Mouse (Mus musculus) CD4-positive helper T cell, adult 2 months (primary cell): ENCODE data around the gene Atxn3.
"Not testable (repeated sequence)": the region's sequence is repeated elsewhere in the genome, so short reads cannot be mapped to it uniquely, and the experiment has no call there.

Source experiments
- DNase-seq: peaks from one replicate; pipeline ENCODE4 v3.0.0-alpha.2; 2012; ENCODE audit warnings: low read depth, missing footprints, low spot score

Atxn3 gene

DNA sequence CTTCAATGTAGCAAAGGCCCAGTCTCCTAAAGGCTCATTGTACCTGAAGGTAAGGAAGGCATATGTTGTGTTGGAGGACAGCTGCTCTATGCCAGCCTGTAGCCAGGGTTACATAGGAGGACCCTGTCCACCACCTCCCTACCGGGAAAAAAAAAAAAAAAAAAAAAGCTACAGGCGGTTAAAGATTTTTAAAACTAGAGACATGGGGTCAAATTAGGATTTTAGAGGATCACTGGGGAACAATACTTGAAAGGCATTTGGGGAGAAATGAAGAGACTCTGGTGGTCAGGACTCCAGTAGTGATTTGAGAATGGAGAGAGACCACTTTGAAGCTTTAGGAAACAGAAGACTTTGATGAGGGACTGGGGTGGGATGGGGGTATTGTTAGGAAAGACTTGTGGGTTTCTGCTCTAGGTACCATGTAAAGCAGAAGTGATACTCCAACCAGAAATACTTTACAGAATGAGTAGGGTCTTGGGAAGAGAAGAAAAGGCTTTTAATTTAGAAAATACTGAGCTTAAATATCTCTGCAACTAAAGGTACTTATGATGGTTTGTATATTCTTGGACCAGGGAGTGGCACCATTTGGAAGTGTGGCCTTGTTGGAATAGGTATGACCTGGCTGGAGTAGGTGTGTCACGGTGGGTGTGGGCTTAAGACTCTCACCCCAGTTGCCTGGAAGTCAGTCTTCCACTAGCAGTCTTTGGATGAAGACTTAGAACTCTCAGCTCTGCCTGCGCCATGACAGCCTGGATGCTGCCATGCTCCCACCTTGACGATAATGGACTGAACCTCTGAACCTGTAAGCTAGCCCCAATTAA is 1.1 kb upstream of the Atxn3 start:
- DNase-seq = not testable (repeated sequence)

DNA sequence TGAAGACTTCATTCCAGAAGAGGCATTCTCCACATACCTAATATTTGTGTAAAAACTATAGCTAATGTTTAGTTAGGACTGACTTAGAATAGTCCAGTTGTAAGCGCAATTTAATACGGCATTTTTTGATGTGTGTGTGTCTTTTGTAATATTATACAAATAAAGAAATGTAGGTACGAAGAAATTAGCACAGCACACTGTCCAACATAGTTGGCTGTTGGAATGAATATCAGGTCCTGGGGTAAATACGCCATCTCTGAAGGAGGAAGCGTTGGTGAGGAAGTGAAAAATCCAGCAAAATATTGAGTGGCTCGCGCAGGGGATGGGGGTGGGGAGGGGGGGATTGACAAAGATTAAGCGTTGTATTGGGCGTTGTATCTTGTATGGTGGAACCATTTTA is 510 bp upstream of the Atxn3 start:
- no peak for DNase-seq

DNA sequence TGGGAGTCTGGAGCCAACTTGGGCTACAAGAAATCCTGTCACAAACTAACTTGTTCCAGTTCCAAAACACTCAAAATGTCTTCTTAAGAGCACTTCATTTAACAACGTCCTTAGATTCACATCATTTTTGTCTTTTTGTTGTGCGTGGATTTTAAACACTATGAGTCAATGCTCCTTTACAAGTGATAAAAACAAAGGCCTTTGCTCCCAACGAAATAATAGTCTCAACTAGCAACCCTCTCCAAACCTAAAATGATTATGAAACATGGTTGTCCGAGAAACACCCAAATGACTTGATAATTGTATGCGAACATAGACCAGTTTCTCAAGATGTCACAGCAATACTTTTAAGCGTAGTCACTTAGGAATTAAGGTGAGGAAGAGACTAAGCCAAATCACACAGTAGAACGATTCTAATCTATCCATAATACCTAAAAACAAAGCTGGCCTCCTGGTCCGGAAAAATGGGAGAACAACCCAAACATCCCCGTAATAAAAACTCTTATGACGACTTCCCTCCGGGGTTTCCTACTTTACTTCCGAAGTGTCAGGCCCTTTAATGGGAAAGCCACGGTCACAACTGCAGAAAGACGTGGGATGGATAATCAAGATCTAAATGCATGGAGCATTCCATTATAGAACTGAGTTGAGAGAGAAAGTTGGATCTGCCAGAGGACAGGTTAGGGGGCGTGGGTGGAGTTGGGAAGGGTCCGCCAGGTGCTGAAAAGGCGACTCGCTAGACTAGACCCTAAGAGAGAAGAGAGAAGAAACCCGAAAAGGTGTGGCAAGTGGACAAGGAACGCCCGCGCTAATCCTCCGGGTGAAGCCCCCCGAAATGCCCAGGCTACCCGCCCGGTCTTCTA is 736 bp downstream of the Atxn3 start:
- no peak for DNase-seq

DNA sequence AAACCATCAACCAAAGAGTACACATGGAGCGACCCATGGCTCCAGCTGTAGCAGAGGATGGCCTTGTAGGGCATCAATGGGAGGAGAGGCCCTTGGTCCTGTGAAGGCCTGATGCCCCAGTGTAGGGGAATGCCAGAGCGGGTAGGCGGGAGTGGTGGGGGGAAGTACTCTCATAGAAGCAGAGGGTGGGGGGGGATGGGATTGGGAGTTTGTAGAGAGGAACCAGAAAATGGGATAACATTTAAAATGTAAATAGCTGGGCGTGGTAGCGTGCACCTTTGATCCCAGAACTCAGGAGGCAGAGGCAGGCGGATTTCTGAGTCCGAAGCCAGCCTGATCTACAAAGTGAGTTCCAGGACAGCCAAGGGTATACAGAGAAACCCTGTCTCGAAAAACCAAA is 2.2 kb downstream of the Atxn3 start:
- DNase-seq = not testable (repeated sequence)

DNA sequence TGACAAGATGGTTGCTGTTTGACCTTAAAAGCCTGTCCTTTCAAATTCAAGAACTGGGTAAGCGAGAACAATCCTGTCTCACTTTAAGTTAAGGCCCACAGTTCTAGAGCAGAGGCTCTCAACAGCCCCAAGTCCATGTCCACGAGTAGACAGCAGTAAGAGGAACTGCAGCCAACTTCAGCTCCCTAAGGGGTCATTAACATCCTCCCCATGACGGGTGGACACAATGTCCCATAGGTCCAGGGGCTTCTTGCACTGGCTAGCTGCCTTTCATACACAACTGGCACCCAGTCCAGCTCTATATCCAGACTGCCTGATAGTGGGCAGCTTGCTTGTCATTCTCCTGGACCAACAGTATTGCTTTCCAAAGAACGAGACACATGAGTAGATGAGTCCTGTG is 9.2 kb downstream of the Atxn3 start:
- no peak for DNase-seq

DNA sequence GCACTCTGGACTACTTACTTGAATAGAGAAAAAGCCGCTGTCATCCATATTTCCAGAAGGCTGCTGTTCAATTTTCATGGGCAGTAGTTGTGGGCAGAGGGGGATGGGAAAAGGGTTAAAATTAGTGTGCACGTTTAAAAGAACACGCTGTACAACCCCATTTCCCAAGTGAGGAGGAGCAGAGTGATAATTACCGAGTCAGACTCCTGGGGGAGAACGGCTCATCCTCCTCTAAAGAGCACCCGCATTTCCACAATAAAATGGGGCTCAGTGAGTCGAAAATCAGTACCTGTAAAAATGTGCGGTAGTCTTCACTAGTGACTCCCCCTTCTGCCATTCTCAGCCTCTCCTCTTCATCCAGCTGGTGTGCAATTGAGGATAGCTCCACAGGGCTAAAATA is 10.1 kb downstream of the Atxn3 start:
- no peak for DNase-seq

DNA sequence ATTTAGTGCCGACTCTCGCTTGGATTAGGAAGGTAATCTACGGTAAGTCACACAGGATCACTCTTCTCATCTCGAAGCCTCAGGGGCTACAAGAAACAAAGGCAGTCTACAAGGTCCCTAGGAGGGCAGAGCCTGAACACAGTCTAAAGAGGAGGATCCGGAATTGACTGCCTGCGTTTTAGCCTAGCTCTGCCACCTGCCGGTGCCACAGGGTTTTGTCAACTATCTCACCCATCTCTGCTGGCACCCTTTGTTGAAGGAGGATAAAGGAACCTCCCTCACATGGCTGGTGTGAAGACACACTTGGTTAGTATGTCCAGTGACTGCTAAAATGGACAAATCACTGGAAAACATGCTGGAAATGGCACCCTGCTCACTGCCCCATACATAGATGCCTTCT is 20.5 kb downstream of the Atxn3 start:
- no peak for DNase-seq

DNA sequence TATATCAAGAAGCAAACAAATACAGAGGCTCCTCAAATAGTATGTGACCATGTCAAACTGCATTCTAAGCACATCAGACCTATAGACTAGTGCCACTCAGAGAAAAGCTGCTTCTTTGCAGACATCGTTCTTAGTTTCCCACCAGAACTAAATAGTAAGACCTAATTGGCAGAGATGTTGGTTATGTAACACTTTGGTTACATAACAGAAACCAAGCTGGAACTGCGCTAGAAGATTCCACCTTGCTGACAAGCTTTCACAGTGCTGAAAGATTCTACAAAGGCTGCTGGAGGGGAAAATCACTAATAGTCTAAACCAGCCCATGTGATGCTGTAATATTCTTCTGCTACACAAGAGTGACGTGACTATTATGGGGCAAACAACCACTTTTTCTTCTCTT is 22.8 kb downstream of the Atxn3 start:
- no peak for DNase-seq

DNA sequence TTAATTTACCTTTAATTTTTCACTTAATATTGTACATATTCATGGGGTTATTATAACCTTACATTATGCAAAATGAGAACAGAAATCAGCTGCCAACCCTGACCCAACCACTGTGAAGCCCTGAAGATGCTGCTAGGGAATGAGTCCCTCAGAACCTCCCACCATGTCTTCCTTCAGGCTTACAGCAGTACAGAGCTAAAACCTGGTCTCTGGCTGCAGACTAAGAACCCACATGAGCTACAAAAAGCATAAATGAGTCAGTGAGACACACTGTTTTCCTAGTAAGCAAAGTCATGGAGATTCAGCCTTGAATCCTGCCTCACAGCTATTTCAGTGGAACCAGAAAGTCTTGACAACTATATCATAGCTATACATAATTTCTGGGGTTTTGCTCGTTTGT is 29.6 kb downstream of the Atxn3 start:
- no peak for DNase-seq

DNA sequence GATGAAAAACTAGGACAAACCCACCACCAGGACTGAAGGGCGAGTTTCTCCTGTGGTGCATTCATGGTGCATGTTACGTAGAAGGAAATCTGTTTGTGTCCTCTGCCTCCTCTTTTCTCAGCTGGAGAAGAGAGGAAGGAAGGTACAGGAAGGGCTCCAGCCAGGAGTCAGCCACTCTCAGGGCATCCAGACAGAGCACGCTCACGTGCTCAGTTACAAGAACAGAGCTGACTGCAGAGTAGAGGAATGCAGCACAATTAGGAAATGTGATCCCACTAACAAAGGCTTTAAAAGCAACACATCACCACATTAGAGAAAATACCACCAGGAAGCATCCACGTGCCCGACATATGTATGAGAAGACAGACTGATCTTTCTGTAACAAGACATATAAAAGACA is 35.7 kb downstream of the Atxn3 start:
- no peak for DNase-seq

DNA sequence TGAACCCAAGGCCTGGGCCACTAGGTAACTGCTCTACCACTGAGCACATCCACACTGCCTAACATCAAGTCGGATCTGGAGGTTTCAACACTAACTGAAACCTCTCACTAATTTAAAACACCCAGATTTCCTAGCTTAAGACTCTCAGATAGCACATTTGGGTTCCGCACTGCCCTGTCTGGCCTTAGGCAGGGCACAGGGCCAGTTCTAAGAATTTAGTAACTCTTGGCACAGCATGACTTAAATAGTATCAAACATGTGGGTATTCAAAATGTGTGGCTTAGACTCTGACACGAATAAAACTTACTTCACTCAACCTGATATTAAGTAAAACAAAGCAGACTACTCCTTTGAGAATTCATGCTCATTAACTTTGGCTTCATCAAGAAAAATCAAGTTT is 38.2 kb downstream of the Atxn3 start:
- no peak for DNase-seq

DNA sequence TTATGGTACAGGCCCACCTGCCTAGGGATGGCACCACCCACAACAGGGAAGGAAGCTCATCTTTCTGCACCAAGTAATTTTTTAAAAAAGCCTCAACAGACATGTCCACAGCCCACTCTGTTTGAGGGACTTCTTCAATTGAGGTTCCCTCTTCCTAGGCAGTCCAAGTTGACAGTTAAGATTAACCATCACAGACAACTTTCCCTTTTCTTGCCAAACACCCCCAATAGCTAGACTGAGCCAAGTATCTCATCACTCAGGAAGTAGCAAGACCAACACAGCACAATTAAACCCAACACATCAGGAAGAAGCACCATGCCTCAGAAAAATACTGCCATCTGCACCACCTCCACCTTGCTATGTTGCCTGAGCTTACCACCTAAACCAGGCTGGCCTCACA is 40.9 kb downstream of the Atxn3 start:
- DNase-seq = no peak

DNA sequence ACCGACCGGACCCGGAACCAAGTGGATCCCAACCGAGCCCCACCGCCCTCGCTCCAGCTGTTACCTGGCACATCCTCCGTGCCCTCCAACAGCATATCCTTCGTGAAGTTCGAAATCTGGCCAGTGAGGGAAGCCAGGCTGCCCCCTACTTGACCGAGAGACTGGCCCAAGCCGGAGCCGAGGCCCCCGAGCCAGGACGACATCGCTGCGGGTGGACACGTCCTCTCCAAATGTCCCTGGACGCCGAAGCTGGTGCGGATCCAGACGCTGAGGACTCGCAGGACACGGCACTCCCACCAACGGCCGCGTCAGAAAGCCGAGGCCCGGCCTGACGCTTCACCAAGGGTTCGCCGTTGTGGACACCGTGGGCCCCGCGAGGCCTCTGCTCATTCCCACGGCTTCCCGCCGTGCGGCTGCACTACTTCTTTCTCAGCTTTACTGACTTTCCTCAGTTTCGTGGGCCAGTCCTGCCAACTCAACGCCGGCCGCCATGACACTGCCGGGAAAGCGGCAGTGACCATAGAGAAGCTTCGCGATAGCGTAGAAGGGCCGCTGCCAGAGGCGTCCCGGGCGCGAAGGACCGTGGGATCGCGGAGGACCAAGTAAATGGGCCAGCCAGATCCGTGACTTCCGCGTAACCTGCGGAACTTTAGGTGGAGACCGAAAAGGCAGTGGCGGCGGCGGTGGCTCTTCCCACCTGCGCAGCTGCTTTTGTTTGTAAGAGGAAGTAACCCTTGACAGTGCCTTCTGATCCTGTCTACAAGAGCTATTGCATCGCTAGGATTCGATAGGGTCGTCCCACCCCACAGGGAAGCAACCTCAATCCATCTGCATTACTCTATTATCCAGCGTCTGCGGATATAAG is 45.2 kb downstream of the Atxn3 start, which contains the start of gene Trip11:
Gene Trip11, minus strand, starts transcription at position 642 of the 865 bp plus-strand sequence.
- DNase-seq = peak; percentile 92

DNA sequence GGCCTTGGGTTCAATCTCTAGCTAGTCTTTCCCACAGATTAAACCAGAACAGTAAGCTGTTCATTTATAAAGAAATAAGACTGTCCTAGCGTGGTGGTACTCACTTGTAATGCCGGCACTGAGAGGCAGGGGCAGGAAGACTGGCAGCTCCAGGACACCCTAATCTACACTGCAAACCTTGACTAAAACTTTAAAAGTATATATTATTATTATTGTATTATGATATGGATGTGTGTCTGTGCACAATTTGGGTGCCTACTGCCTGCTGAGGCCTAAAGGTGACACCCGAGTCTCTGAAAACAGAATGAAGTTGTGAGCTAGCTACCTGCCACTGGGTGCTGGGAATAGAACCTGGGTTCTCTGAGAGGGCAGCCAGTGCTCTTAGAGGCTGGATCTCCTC is 46.7 kb downstream of the Atxn3 start:
- no peak for DNase-seq

DNA sequence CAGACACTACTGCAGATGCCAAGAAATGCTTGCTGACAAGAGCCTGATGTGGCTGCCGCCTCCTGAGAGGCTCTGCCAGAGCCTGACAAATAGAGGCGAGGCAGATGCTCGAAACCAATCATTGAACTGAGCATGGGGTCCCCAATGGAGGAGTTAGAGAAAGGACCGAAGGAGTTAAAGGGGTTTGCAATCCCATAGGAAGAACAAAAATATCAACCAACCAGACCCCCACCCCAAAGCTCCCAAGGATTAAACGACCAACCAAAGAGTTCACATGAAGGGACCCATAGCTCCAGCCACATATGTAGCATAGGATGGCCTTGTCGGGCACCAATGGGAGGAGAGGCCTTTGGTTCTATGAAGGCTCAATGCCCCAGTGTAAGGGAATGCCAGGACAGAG is 47.7 kb downstream of the Atxn3 start:
- DNase-seq = no peak

DNA sequence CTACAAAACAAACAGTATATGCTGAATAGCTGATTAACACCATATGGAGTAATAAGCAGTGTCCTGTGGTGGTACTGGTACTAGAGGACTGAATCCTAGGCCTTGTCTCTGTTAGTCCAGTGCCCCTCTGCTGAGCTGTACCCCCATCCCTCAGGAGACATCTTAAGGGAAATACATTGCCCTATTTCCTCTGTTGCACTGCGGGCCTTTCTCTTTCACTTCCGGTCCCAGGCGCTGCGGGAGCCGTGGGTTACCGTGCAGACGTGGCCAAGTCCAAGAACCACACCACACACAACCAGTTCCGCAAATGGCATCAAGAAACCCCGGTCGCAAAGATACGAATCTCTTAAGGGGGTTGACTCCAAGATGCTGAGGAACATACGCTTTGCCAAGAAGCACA is 52.2 kb downstream of the Atxn3 start:
- DNase-seq = peak; percentile 52

DNA sequence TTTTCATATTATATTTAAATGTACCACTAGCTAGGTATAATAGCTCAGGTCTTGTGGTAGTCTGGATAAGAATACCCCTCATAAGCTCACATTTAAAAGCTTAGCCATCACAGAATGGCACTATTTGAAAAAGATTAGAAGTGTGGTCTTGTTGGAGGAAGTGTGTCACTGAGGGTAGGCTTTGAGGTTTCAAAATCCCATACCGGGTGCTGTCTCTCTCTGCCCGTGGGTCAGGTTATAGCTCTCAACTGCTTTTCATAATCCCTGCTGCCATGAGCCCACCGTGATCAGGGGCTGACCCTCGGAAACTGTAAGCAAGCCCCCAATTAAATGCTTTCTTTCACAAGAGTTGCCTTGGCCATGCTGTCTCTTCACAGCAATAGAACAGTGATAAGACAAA is 53.1 kb downstream of the Atxn3 start:
- DNase-seq = no peak

DNA sequence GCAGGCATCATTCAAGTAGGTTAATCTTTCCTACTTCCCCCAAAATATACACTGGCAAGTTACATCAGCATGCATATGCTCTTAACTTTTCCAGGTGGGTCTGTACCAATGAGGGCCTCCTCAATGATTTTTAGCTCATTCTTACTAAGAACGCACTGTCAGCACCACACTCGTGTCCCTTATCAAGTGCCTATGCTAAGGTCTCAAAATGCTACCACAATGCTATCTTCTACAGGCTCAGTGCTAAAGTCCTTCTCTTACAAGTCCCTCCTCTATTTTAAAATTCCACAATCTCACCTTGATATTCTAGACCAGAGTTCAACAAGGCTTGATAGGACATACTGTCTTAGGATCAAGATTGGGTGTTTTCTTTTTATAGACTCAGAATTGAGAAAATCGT is 53.9 kb downstream of the Atxn3 start:
- DNase-seq = no peak

DNA sequence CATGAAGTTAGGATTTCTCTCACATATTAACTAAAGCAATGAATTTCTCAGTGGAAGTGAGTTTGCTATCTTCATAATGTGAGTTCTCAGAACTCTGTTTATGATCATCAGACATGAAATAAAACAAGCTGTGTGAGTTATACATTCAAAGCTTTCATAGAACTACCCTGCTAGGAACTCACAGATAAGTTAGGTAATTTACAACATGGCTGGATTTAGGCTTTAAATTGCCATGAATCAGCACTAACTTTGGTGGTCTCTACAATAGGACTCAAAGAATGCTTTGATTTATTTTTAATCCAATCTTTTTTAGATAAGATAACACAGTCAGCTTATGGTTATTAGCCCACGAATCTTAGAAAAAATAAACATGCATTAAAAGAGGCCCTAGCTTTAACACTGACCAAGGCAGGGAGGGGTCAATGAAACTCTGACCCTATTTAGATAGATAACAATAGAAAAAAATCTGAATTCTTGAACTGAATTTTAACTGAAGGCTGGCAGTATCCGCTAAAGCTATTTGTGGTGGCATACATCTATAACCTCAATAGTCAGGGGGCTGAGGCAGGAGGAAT is 58.3 kb downstream of the Atxn3 start:
- no peak for DNase-seq

DNA sequence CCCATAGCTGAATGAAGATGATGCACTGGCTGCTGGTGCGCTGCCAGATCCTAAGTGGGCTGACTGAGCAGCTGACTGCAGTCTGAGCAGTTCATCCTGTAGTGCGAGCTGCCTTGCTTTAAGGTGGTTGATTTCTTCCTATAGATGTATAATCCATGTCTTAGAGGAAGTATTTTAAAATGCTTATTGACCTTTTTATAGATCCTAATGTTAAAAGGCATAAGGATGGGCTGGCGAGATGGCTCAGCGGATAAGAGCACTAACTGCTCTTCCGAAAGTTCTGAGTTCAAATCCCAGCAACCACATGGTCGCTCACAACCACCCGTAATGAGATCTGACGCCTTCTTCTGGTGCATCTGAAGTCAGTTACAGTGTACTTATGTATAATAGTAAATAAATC is 59.1 kb downstream of the Atxn3 start:
- no peak for DNase-seq

DNA sequence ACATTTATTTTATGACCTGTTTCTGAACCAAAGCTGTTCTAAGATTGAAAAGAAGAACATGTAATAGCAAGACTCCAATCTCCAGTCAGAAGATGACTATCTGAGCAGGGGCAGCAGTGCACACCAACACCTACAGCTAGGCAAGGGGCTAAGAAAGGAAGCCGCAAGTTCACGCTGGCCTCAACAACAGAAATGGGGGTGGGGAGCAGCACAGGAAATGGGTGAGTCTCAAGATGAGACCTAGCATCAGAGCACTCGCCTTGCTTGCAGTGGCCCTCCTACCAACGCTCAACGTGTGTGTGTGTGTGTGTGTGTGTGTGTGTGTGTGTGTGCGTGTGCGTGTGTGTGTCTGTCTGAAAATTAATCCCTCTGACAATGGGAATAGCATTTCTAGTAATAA is 60.9 kb downstream of the Atxn3 start:
- peak; percentile 83 for DNase-seq

DNA sequence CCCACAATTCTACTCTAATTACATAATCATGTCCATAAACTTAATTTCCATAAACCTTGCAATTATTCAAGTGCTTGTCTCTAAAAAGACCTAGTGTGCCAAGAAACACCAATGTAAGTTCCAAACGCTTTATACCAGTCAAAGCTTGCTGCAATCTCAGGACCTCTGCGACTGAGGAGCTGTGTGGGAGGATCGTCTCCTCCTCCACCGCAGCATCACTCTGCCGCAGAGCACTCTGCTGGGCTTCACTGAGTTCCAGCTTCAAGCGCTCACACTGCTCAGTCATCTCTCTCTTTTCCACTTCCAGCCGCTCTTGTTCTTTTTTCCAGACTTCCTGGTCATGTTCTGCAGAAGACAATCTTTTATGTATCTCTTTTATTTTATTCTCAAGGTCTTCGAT is 64.8 kb downstream of the Atxn3 start:
- no peak for DNase-seq
